Mouse (Mus musculus) cortical plate, adult 2 months (tissue): ENCODE data around the gene Polr1b.

ENCODE experiments used
- CTCF ChIP-seq: fragments of 200-500 bp; IDR thresholded peaks from 2 replicates; pipeline ENCODE4 v1.5.1; 2011; ENCODE audit warnings: mild to moderate bottlenecking, control low read depth, low read length; ENCODE audit not compliant: insufficient read depth; ENCODE audit errors: extremely low read depth
- POLR2A ChIP-seq: fragments of 200-500 bp; IDR thresholded peaks from 2 replicates; pipeline ENCODE4 v1.6.1; 2011; ENCODE audit warnings: mild to moderate bottlenecking, low read length, control low read depth; ENCODE audit not compliant: insufficient read depth; ENCODE audit errors: extremely low read depth

GRCm38 (mm10) chr2:129093926-129094724, 6.7 kb upstream of the Polr1b start:
- TF ChIP-seq POLR2A, result no peak
- no peak for TF ChIP-seq CTCF
